In genomic region chr8:72413839-72414238, GRCm38 (mm10) we compare ENCODE assay signal across 16 mouse cellular contexts. TPM values are rescaled to one million over a fixed set of nuclear protein-coding genes. Genes with fewer than 3 reads are reported as not detected.
DNase-seq lines count a peak whose midpoint lies in the region; ATAC-seq and TF ChIP-seq lines count a peak whose summit lies in the region.
"Had no signal": no experiment of that assay in that cellular context is flagged by ENCODE, and none has a peak within 500 bp of the region (broad histone marks: within the 10 kb centered on the region; RNA-seq: fewer than 3 reads in every experiment).

No protein-coding gene starts in this region.

- peak; percentile 84 for ATAC-seq in heart, embryonic 11.5 days (replicated peaks; ENCODE audit: insufficient number of reproducible peaks, low FRiP score, low TSS enrichment)
- ATAC-seq in G1E (ENCODE audit: extremely low read depth, insufficient number of reproducible peaks, low FRiP score, poor library complexity, severe bottlenecking): peak; percentile 62
- ATAC-seq in intestine, embryonic 15.5 days: peak; percentile 88
- ATAC-seq in megakaryocyte progenitor cell, adult 5-6 weeks (replicated peaks; ENCODE audit: poor library complexity): peak; percentile 85
- ATAC-seq: Patski had no signal

- WGBS in heart, embryonic 11.5 days (ENCODE audit: insufficient replicate concordance): 59% methylated on average over 7 of the region's 7 CpGs
- WGBS in intestine, embryonic 15.5 days: 72% methylated on average over 7 of the region's 7 CpGs

- peak overlapping the region; percentile 20; the same call in 1 of the 2 replicates for H3K4me2 ChIP-seq in heart, embryonic 11.5 days
- no peak overlapping the region for H3K4me2 ChIP-seq in intestine, embryonic 15.5 days (replicated peaks)
- H3K4me2 ChIP-seq: forebrain, embryonic 12.5 days; neural tube, embryonic 13.5 days had no signal

- no peaks in the 10 kb centered on the region for H3K36me3 ChIP-seq in heart, embryonic 11.5 days (ENCODE audit: control insufficient read depth, insufficient read depth, low read length)
- peaks cover 84% of the 10 kb centered on the region for H3K36me3 ChIP-seq in G1E (replicated peaks)
- H3K36me3 ChIP-seq in intestine, embryonic 15.5 days: 0 out of 2 replicates have a peak, but pooled peaks cover under 1% of the 10 kb centered on the region

- H3K27me3 ChIP-seq in heart, embryonic 11.5 days (ENCODE audit: control insufficient read depth, insufficient read depth, low read length): no peaks in the 10 kb centered on the region
- H3K27me3 ChIP-seq in G1E (ENCODE audit: insufficient read depth, low read length): no peaks in the 10 kb centered on the region
- no peaks in the 10 kb centered on the region for H3K27me3 ChIP-seq in intestine, embryonic 15.5 days (replicated peaks)
- H3K27me3 ChIP-seq: forebrain, embryonic 12.5 days; neural tube, embryonic 13.5 days; Patski had no signal

- H3K9ac ChIP-seq in heart, embryonic 11.5 days (ENCODE audit: low read depth, low read length): no peak overlapping the region
- H3K9ac ChIP-seq in intestine, embryonic 15.5 days: no peak overlapping the region
- H3K9ac ChIP-seq: forebrain, embryonic 12.5 days; neural tube, embryonic 13.5 days had no signal

- intact Hi-C loops in gastrocnemius, adult 2 months (cut with DNase I): no loop called here

- no peak for DNase-seq in heart, adult 9 months (ENCODE audit: low spot score in 2 of 2)
- peak; percentile 32 for DNase-seq in G1E (ENCODE audit: low spot score)
- no peak for DNase-seq in ovary, adult 18-20 months (ENCODE audit: low spot score)
- DNase-seq in gastrocnemius, adult 2 months: no peak
- no peak for DNase-seq in left cerebral cortex, adult 8-10 months (ENCODE audit: low spot score in 2 of 2)
- DNase-seq: adrenal gland, postnatal 25 days; gastrocnemius, postnatal 14 days; kidney, adult 9 months; thymus, postnatal 14 days had no signal

- no peaks in the 10 kb centered on the region for H3K9me3 ChIP-seq in heart, embryonic 11.5 days (replicated peaks; ENCODE audit: control insufficient read depth, low read length)
- H3K9me3 ChIP-seq in G1E (replicated peaks): no peaks in the 10 kb centered on the region
- H3K9me3 ChIP-seq in intestine, embryonic 15.5 days: no peaks in the 10 kb centered on the region
- H3K9me3 ChIP-seq: forebrain, embryonic 12.5 days; hindbrain, embryonic 10.5 days; neural tube, embryonic 13.5 days had no signal

- H3K4me1 ChIP-seq in heart, embryonic 11.5 days (ENCODE audit: control insufficient read depth, insufficient read depth, low read length): peaks cover 61% of the 10 kb centered on the region
- peaks cover 84% of the 10 kb centered on the region for H3K4me1 ChIP-seq in G1E (ENCODE audit: insufficient read depth, low read depth, low read length)
- H3K4me1 ChIP-seq in intestine, embryonic 15.5 days (replicated peaks): peaks cover 29% of the 10 kb centered on the region; the same call in 1 of the 2 replicates

- no peak overlapping the region for H3K4me3 ChIP-seq in heart, embryonic 11.5 days (ENCODE audit: low read depth, low read length)
- H3K4me3 ChIP-seq in G1E (ENCODE audit: low read depth, low read length): peak overlapping the region; percentile 53; the same call in 1 of the 2 replicates
- no peak overlapping the region for H3K4me3 ChIP-seq in intestine, embryonic 15.5 days (replicated peaks)
- no peak overlapping the region for H3K4me3 ChIP-seq in gastrocnemius, adult 2 months
- H3K4me3 ChIP-seq: forebrain, embryonic 12.5 days; hindbrain, embryonic 10.5 days; neural tube, embryonic 13.5 days had no signal

- TF ChIP-seq CTCF in G1E (IDR thresholded peaks at IDR 0.05; ENCODE audit: low read depth, low read length): no peak
- TF ChIP-seq CTCF in gastrocnemius, adult 2 months (IDR thresholded peaks at IDR 0.05): no peak

- H3K27ac ChIP-seq in heart, embryonic 11.5 days (ENCODE audit: low read depth, low read length): 0 out of 2 replicates have a peak overlapping the region, but pooled peaks have one; percentile 54
- H3K27ac ChIP-seq in intestine, embryonic 15.5 days: no peak overlapping the region
- H3K27ac ChIP-seq in gastrocnemius, adult 2 months: no peak overlapping the region
- H3K27ac ChIP-seq: forebrain, embryonic 12.5 days; hindbrain, embryonic 10.5 days; neural tube, embryonic 13.5 days had no signal

RNA-seq across cellular contexts. Expression of gene Eps15l1, which starts 7.4 kb away (rescaled TPM):
- 49.7 and 49.9 TPM in 2 replicates for polyA plus RNA-seq in heart, embryonic 11.5 days (2014; fragmentation: Nextera tagmentation; extraction: Ambion mirVana)
- total RNA-seq in G1E (2014; fragmentation: Nextera tagmentation) (95.7 and 110 TPM in 2 replicates), G1E (2017) (31.9 and 37.2 TPM in 2 replicates)
- 10.8 and 16.7 TPM in 2 replicates for polyA plus RNA-seq in G1E (2012)
- polyA plus RNA-seq in intestine, embryonic 15.5 days (2015; fragmentation: Nextera tagmentation; extraction: Ambion mirVana): 43.6 and 45.5 TPM in 2 replicates
- 44.6 and 57.1 TPM in 2 replicates for total RNA-seq in megakaryocyte progenitor cell, adult 5-6 weeks (2015)
- 35.2 and 41.4 TPM in 2 replicates for total RNA-seq in megakaryocyte progenitor cell, adult 5-6 weeks (2017)
- 10 to 100 TPM; 25.5 to 27.5 TPM for total RNA-seq in gastrocnemius, adult 2 months (2021)
- total RNA-seq in left cerebral cortex, adult 8-10 months (2022): 10 to 100 TPM; 67.1 to 72.9 (median 70.8) TPM

RNA-seq across cellular contexts. Expression of gene Calr3, which starts 29.8 kb away (rescaled TPM):
- polyA plus RNA-seq in heart, embryonic 11.5 days (2014; fragmentation: Nextera tagmentation; extraction: Ambion mirVana): 0.82 and 1.2 TPM in 2 replicates
- total RNA-seq in G1E (2014; fragmentation: Nextera tagmentation) (3.6 and 5.1 TPM in 2 replicates), G1E (2017) (0.58 and 0.87 TPM in 2 replicates)
- 0.08 and 0.13 TPM in 2 replicates for polyA plus RNA-seq in G1E (2012)
- 0.98 and 1.1 TPM in 2 replicates for polyA plus RNA-seq in intestine, embryonic 15.5 days (2015; fragmentation: Nextera tagmentation; extraction: Ambion mirVana)
- 2.2 TPM in 2 replicates for total RNA-seq in megakaryocyte progenitor cell, adult 5-6 weeks (2015)
- total RNA-seq in megakaryocyte progenitor cell, adult 5-6 weeks (2017): 2.9 TPM in 2 replicates
- 1 to 10 TPM; 3.1 to 4.2 TPM for total RNA-seq in gastrocnemius, adult 2 months (2021)
- 1 to 10 TPM; 1.1 to 2.1 (median 1.3) TPM for total RNA-seq in left cerebral cortex, adult 8-10 months (2022)

RNA-seq across cellular contexts. Expression of gene 1700030K09Rik, which starts 29.8 kb away (rescaled TPM):
- polyA plus RNA-seq in heart, embryonic 11.5 days (2014; fragmentation: Nextera tagmentation; extraction: Ambion mirVana): 9.2 and 10.3 TPM in 2 replicates
- 10.8 and 17.2 TPM in 2 replicates for total RNA-seq in G1E (2014; fragmentation: Nextera tagmentation)
- total RNA-seq in G1E (2017): 7.3 and 9.0 TPM in 2 replicates
- polyA plus RNA-seq in G1E (2012): 3.9 and 5.0 TPM in 2 replicates
- 11.8 and 11.9 TPM in 2 replicates for polyA plus RNA-seq in intestine, embryonic 15.5 days (2015; fragmentation: Nextera tagmentation; extraction: Ambion mirVana)
- total RNA-seq in megakaryocyte progenitor cell, adult 5-6 weeks (2015): 3.0 and 3.3 TPM in 2 replicates
- total RNA-seq in megakaryocyte progenitor cell, adult 5-6 weeks (2017): 6.3 and 6.5 TPM in 2 replicates
- total RNA-seq in gastrocnemius, adult 2 months (2021): 1 to 10 TPM; 3.3 to 4.8 TPM
- 10 to 100 TPM; 11.1 to 16.3 (median 13.3) TPM for total RNA-seq in left cerebral cortex, adult 8-10 months (2022)
